Mouse (Mus musculus): ENCODE measurements around the gene Anapc2. TPM values are rescaled to one million over a fixed set of nuclear protein-coding genes. Genes with fewer than 3 reads are reported as not detected.
A peak's percentile ranks its signal among the peaks of the same experiment; 100 is the strongest.

Gene Anapc2
- polyA plus RNA-seq, 1 experiment, result 14.8 TPM

DNA sequence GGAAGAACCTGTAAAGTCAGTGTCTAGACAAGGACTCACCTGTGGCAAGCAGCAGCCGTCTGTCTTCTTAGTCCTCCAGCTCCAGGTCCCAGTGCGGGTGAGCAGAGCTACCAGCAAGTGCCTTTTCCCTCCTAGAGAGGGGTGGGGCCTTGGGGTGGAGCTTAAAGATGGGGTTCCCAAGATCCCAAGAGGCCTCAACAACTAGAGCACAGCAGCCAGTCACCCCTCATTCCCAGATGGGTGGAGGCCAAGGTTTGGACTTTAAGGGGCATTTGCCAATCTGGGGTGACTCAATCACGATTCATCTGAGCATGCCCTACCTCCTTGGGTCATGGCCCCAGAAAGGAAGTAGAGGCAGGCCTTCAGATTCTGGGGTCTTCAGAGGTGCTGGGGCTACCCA, 32.5 kb upstream of the Anapc2 start:
- Histone ChIP-seq H3K4me3 (replicated peaks) (no peak overlapping the region), H3K36me3 (replicated peaks; ENCODE audit: low read length) (peaks cover 8% of the 10 kb centered on the region), H3K27me3 (replicated peaks) (peaks cover 90% of the 10 kb centered on the region), H3K4me1 (peaks cover 50% of the 10 kb centered on the region), H3K9me3 (no peaks in the 10 kb centered on the region)
- TF ChIP-seq FLI1 (IDR thresholded peaks at IDR 0.05; ENCODE audit: low read length) (no peak), GATA1 (IDR thresholded peaks at IDR 0.05; ENCODE audit: borderline replicate concordance, low read length) (no peak)

DNA sequence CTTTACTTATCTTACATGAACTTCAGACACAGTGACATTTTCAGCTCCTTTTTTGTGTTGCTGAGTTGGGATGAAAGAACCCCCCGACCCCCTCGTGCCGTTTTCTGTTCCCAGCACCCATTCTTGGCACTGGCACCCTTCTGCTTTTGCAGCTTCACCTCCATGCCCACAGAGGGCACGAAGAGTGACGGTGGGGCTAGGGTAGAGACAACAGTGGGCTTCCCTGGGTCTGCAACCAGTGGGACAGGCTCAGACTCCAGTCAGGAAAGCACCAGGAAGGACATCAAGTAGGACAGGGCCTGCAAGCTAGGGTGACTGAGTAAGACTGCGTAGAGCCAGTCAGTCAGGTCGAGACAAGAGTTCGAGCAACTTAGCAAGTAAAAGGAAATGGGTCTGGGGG, 32.0 kb upstream of the Anapc2 start:
- H3K27me3 ChIP-seq (replicated peaks), result peaks cover 84% of the 10 kb centered on the region
- peaks cover 50% of the 10 kb centered on the region for H3K4me1 ChIP-seq
- H3K36me3 ChIP-seq (replicated peaks; ENCODE audit: low read length), result peaks cover 13% of the 10 kb centered on the region
- TF ChIP-seq FLI1 (IDR thresholded peaks at IDR 0.05; ENCODE audit: low read length) (no peak), GATA1 (IDR thresholded peaks at IDR 0.05; ENCODE audit: borderline replicate concordance, low read length) (no peak)
- H3K9me3 ChIP-seq, result no peaks in the 10 kb centered on the region
- peak overlapping the region; percentile 5 for H3K4me3 ChIP-seq (replicated peaks)

DNA sequence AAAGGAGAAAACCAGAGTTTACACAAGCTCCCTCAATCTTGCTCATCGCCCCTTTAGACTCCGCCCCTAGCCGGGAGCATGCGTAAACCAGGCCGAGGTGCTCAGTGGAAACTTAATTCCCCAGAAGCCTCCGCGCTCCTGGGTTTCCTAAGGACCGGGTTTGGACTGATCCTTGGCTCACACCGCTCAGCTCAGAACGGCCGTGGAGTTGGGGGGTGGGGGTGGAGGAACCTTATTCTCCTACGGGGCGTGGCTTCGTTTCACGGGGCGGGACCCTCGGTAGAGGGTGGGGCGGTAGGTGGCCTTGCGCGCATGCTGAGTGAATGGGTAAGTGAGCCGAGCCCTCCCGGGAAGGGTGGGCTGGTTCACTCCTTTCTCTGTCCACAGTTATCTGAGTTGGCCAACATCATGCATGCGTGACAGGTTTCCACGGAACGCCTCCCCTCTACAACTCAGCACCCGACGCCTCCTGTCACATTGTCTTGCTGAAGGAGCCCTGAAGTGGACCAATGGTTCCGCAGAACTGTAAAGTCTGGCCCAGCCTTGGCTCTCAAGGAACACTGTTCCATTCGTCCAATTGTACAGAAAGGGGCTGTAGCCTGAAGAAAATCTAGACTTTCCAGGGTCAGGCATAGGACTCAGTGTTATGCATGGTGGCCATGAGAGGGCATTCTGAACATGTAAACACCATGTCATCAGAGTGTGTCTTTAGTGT, 31.4 kb upstream of the Anapc2 start:
- TF ChIP-seq GATA1 (IDR thresholded peaks at IDR 0.05; ENCODE audit: borderline replicate concordance, low read length) (no peak), FLI1 (IDR thresholded peaks at IDR 0.05; ENCODE audit: low read length) (no peak)
- Histone ChIP-seq H3K4me1 (peaks cover 50% of the 10 kb centered on the region), H3K27me3 (replicated peaks) (peaks cover 79% of the 10 kb centered on the region), H3K9me3 (no peaks in the 10 kb centered on the region), H3K36me3 (replicated peaks; ENCODE audit: low read length) (peaks cover 18% of the 10 kb centered on the region), H3K4me3 (replicated peaks) (peak overlapping the region; percentile 89)

GRCm38 (mm10) chr2:25241438-25241775, 30.9 kb upstream of the Anapc2 start:
- no peaks in the 10 kb centered on the region for H3K9me3 ChIP-seq
- TF ChIP-seq FLI1 (IDR thresholded peaks at IDR 0.05; ENCODE audit: low read length) (no peak), GATA1 (IDR thresholded peaks at IDR 0.05; ENCODE audit: borderline replicate concordance, low read length) (no peak)
- peaks cover 73% of the 10 kb centered on the region for H3K27me3 ChIP-seq (replicated peaks)
- peaks cover 24% of the 10 kb centered on the region for H3K36me3 ChIP-seq (replicated peaks; ENCODE audit: low read length)
- peaks cover 45% of the 10 kb centered on the region for H3K4me1 ChIP-seq
- peak overlapping the region; percentile 89 for H3K4me3 ChIP-seq (replicated peaks)

DNA sequence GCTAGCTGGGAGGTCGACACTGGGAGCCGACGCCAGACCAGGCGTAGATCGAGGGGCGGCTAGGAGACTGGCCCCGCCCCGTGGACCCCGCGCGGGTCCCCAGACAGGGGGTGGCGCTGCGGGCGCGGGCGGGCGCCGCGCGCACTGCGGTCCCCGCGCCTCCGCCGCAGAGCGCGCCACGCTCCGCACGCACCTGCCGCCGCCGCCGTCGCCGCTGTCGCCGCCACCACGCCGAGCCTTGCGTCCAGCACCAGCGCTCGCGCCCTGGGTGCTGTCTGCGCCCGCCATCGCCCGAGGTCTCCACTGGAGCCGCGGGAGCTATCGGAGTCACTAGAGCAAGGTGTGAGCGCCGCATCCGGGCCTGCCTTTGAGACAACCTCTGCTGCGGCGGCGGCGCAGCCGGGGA, 30.2 kb upstream of the Anapc2 start, which contains the start of the genes Rnf208 and Cysrt1:
Gene Rnf208, plus strand, starts transcription at position 155 of the 406 bp plus-strand sequence.
Gene Cysrt1, minus strand, starts transcription at position 352 of the 406 bp plus-strand sequence.
- peaks cover 38% of the 10 kb centered on the region for H3K4me1 ChIP-seq
- no peaks in the 10 kb centered on the region for H3K9me3 ChIP-seq
- peaks cover 31% of the 10 kb centered on the region for H3K36me3 ChIP-seq (replicated peaks; ENCODE audit: low read length)
- peak within 1 kb of the TSS; percentile 89 for H3K4me3 ChIP-seq (replicated peaks)
- H3K27me3 ChIP-seq (replicated peaks), result peaks cover 68% of the 10 kb centered on the region
- TF ChIP-seq FLI1 (IDR thresholded peaks at IDR 0.05; ENCODE audit: low read length) (no peak), GATA1 (IDR thresholded peaks at IDR 0.05; ENCODE audit: borderline replicate concordance, low read length) (no peak)

DNA sequence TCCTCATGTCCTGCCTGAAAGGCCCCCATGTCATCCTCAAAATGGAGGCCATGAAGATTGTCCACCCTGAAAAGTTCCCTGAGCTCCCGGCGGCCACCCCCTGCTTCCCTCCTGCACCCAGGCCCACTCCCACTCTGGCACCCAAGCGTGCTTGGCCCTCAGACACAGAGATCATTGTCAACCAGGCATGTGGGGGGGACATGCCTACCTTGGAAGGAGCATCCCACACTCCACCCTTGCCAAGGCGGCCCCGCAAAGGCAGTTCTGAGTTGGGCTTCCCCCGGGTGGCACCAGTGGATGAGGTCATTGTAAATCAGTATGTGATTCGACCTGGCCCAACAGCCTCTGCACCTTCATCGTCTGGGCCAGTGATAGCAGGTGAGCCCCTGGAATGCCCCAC, 28.9 kb upstream of the Anapc2 start:
- TF ChIP-seq FLI1 (IDR thresholded peaks at IDR 0.05; ENCODE audit: low read length) (no peak), GATA1 (IDR thresholded peaks at IDR 0.05; ENCODE audit: borderline replicate concordance, low read length) (no peak)
- Histone ChIP-seq H3K4me3 (replicated peaks) (no peak overlapping the region), H3K4me1 (peaks cover 35% of the 10 kb centered on the region), H3K9me3 (no peaks in the 10 kb centered on the region), H3K27me3 (replicated peaks) (peaks cover 56% of the 10 kb centered on the region), H3K36me3 (replicated peaks; ENCODE audit: low read length) (peaks cover 43% of the 10 kb centered on the region)

DNA sequence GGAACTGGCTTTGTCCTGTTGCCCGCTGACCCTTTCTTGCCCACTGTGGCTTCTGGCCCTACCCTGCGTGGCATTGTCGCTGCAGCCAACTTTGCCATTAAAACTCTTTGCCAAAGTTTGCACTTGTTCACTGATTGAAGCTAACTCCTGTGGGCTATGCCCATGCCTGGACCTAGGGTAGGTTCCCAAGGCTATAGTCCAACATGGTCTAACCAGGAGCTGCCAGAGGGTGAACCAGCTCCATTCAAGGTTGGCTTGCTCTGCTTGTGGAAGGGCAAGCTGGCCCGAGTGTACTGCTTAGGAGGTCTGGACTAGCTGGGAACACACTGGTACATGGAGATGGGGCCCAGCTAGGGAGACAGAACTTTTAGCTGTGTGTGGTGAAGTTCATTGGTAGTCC, 28.1 kb upstream of the Anapc2 start:
- Histone ChIP-seq H3K9me3 (no peaks in the 10 kb centered on the region), H3K27me3 (replicated peaks) (peaks cover 51% of the 10 kb centered on the region), H3K4me1 (peaks cover 31% of the 10 kb centered on the region), H3K4me3 (replicated peaks) (peak overlapping the region; percentile 57), H3K36me3 (replicated peaks; ENCODE audit: low read length) (peaks cover 51% of the 10 kb centered on the region)
- TF ChIP-seq FLI1 (IDR thresholded peaks at IDR 0.05; ENCODE audit: low read length) (no peak), GATA1 (IDR thresholded peaks at IDR 0.05; ENCODE audit: borderline replicate concordance, low read length) (no peak)

DNA sequence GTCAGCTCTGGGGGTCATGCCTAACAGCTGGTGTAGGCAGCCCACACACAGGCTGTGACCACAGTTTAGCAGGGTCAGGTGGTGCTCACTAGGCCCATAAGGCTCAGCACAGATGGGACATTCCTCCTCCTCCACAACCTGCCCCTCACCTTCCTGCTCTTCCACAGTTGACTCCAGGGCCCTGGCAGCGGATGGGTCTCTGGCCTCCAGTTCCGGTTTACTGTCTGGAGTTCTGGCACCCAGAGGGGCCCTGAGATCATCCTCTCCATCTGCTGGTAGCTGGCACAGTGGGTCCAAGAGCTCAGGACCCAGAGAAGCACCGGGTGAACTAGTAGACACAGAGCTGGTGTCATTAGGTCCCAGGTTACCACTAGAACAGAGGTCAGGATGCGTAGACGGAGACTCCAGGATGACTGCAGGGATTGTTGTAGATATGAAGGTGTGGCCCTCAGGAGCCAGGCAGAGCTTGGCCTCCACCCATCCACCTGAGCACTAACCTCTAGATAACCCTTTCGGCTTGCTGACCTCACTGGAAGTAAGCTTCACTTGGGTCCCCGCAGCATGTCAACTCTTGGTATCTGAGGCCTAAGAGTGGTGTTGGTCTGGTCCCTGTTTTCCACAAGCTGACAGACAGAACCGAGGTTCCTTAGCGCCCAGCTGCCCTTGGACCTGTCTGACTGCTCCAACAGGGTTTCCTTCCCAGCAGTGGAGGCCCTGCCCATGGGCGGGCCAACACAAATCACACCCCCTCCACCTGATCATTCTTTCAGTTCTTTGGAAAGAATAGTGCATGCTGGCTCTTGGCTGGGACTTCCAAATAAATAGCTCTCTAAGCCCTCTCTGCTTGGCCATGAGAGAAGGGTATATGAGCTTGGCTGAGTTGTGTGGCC, 25.9 kb upstream of the Anapc2 start, which contains the start of gene AL732309.1:
Gene AL732309.1, minus strand, starts transcription at position 681 of the 890 bp plus-strand sequence.
- Histone ChIP-seq H3K9me3 (no peaks in the 10 kb centered on the region), H3K4me3 (replicated peaks) (peak within 1 kb of the TSS; percentile 31), H3K4me1 (peaks cover 28% of the 10 kb centered on the region), H3K36me3 (replicated peaks; ENCODE audit: low read length) (peaks cover 74% of the 10 kb centered on the region), H3K27me3 (replicated peaks) (peaks cover 28% of the 10 kb centered on the region)
- TF ChIP-seq GATA1 (IDR thresholded peaks at IDR 0.05; ENCODE audit: borderline replicate concordance, low read length) (no peak), FLI1 (IDR thresholded peaks at IDR 0.05; ENCODE audit: low read length) (no peak)

GRCm38 (mm10) chr2:25252331-25252730, 19.9 kb upstream of the Anapc2 start:
- Histone ChIP-seq H3K4me1 (peaks cover 44% of the 10 kb centered on the region), H3K27me3 (replicated peaks) (no peaks in the 10 kb centered on the region), H3K9me3 (no peaks in the 10 kb centered on the region), H3K4me3 (replicated peaks) (no peak overlapping the region), H3K36me3 (replicated peaks; ENCODE audit: low read length) (peaks cover 66% of the 10 kb centered on the region)
- no peak for TF ChIP-seq GATA1 (IDR thresholded peaks at IDR 0.05; ENCODE audit: borderline replicate concordance, low read length)
- no peak for TF ChIP-seq FLI1 (IDR thresholded peaks at IDR 0.05; ENCODE audit: low read length)
